Comparison of ENCODE assay signal across 10 mouse cellular contexts in the genomic region with DNA sequence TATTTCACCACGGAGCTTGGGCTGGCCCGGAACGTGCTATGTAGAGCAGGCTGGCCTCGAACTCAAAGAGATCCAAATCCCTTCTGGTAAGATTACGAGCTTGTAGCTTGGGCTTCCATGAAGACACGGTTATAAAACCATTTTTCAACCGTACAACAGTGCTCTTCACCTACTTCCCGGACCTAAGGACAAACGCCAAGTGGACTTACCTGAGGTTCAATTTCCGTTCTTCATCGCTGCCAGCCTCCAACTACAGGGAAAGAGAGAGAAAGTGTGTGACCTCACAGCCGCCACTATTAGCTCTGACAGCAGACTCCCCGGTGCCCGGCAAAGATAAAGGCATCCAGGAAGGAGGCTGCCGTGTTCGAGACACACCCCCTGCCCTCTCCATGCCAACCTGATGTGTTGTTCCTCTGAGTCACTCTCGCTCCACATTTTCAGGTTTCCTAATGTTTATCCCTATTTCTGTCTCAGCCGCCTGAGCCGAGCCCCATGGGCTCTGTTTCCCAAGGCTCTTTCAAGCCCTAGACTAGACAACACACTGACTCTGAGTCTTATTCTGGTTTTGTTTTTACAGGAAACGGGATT. TPM values are rescaled to one million over a fixed set of nuclear protein-coding genes. Genes with fewer than 3 reads are reported as not detected.
DNase-seq lines count a peak whose midpoint lies in the region; ATAC-seq lines count a peak whose summit lies in the region.
"Had no signal": no experiment of that assay in that cellular context is flagged by ENCODE, and none has a peak within 500 bp of the region (broad histone marks: within the 10 kb centered on the region; RNA-seq: fewer than 3 reads in every experiment).

No protein-coding gene starts in this region.

- H3K4me1 ChIP-seq in forebrain, embryonic 14.5 days (ENCODE audit: control insufficient read depth, insufficient read depth, low read length), result peaks cover 23% of the 10 kb centered on the region
- H3K4me1 ChIP-seq in forebrain, embryonic 11.5 days (replicated peaks; ENCODE audit: control insufficient read depth, insufficient read depth, low read length), result peaks cover 7% of the 10 kb centered on the region; the same call in 1 of the 2 replicates

- H3K4me2 ChIP-seq in forebrain, embryonic 14.5 days (ENCODE audit: low read length), result no peak overlapping the region
- H3K4me2 ChIP-seq in forebrain, embryonic 11.5 days (ENCODE audit: low read depth, low read length, severe bottlenecking), result no peak overlapping the region
- H3K4me2 ChIP-seq: lung, embryonic 14.5 days had no signal

- intact Hi-C loops in left cerebral cortex, postnatal 10 days (cut with DNase I), result loop anchor here (5.0 kb wide), 1 partner anchor 32 kb away; no protein-coding TSS in a partner anchor
- intact Hi-C loops in left cerebral cortex, postnatal 36 days (cut with DNase I), result no loop called here

- no peaks in the 10 kb centered on the region for H3K27me3 ChIP-seq in forebrain, embryonic 14.5 days (replicated peaks; ENCODE audit: control insufficient read depth, insufficient read depth, low read length)
- no peaks in the 10 kb centered on the region for H3K27me3 ChIP-seq in forebrain, embryonic 11.5 days (ENCODE audit: control insufficient read depth, insufficient read depth, low read length)

- H3K9ac ChIP-seq in forebrain, embryonic 14.5 days (ENCODE audit: low read length), result 0 out of 2 replicates have a peak overlapping the region, but pooled peaks have one; percentile 25
- no peak overlapping the region for H3K9ac ChIP-seq in forebrain, embryonic 11.5 days (ENCODE audit: low read length)
- H3K9ac ChIP-seq: lung, embryonic 14.5 days had no signal

- no peak for DNase-seq in forebrain, embryonic 14.5 days (ENCODE audit: low spot score)
- no peak for DNase-seq in forebrain, embryonic 11.5 days (ENCODE audit: low spot score)
- peak; percentile 36 for DNase-seq in MEL-GATA-1-ER (ENCODE audit: extremely low read depth, low read depth)
- no peak for DNase-seq in left cerebral cortex, postnatal 10 days (ENCODE audit: extremely low spot score in 1 of 2, low spot score in 2 of 2)
- no peak for DNase-seq in layer of hippocampus, adult 9-11 months
- DNase-seq in left cerebral cortex, postnatal 36 days (ENCODE audit: low spot score in 2 of 2), result no peak
- DNase-seq: lung, embryonic 14.5 days had no signal

- no peaks in the 10 kb centered on the region for H3K9me3 ChIP-seq in forebrain, embryonic 14.5 days (replicated peaks; ENCODE audit: control insufficient read depth, low read length)
- H3K9me3 ChIP-seq in forebrain, embryonic 11.5 days (ENCODE audit: control insufficient read depth, low read length), result no peaks in the 10 kb centered on the region

- H3K4me3 ChIP-seq in forebrain, embryonic 14.5 days (ENCODE audit: low read depth, low read length), result no peak overlapping the region
- H3K4me3 ChIP-seq in forebrain, embryonic 11.5 days (ENCODE audit: low read depth, low read length), result no peak overlapping the region

- 86% methylated on average over 20 of the region's 20 CpGs for WGBS in forebrain, embryonic 14.5 days
- WGBS in forebrain, embryonic 11.5 days, result 91% methylated on average over 20 of the region's 20 CpGs

- H3K36me3 ChIP-seq in forebrain, embryonic 14.5 days (ENCODE audit: control insufficient read depth, insufficient read depth, low read length), result peaks cover 17% of the 10 kb centered on the region; the same call in 1 of the 2 replicates
- H3K36me3 ChIP-seq in forebrain, embryonic 11.5 days (ENCODE audit: control insufficient read depth, insufficient read depth, low read length), result no peaks in the 10 kb centered on the region

- H3K27ac ChIP-seq in forebrain, embryonic 14.5 days (ENCODE audit: low read depth, low read length), result no peak overlapping the region
- H3K27ac ChIP-seq in forebrain, embryonic 11.5 days (ENCODE audit: low read depth, low read length), result no peak overlapping the region

- ATAC-seq in forebrain, embryonic 14.5 days, result no peak
- ATAC-seq in forebrain, embryonic 11.5 days (replicated peaks; ENCODE audit: low FRiP score), result no peak
- ATAC-seq in erythroid progenitor cell, adult 5-6 weeks (replicated peaks; ENCODE audit: low FRiP score, poor library complexity, severe bottlenecking), result peak; percentile 84
- peak; percentile 90 for ATAC-seq in megakaryocyte-erythroid progenitor cell, adult 5-6 weeks (replicated peaks; ENCODE audit: low FRiP score, low TSS enrichment, poor library complexity, severe bottlenecking)

RNA-seq across cellular contexts. Expression of a gene that starts 4.2 kb away (rescaled TPM):
- 16.0 and 16.6 TPM in 2 replicates for polyA plus RNA-seq in forebrain, embryonic 14.5 days (2014; fragmentation: Nextera tagmentation; extraction: Ambion mirVana)
- 25.7 and 28.7 TPM in 2 replicates for polyA plus RNA-seq in forebrain, embryonic 11.5 days (2014; fragmentation: Nextera tagmentation; extraction: Ambion mirVana)
- 21.3 and 31.9 TPM in 2 replicates for total RNA-seq in erythroid progenitor cell, adult 5-6 weeks (2015; ENCODE audit: low replicate concordance)
- 30.9 and 43.1 TPM in 2 replicates for total RNA-seq in erythroid progenitor cell, adult 5-6 weeks (2017; ENCODE audit: low replicate concordance)
- total RNA-seq in megakaryocyte-erythroid progenitor cell, adult 5-6 weeks (2014; fragmentation: Nextera tagmentation), result 12.5 and 20.6 TPM in 2 replicates
- 3.7 and 5.1 TPM in 2 replicates for total RNA-seq in megakaryocyte-erythroid progenitor cell, adult 5-6 weeks (2017)
- total RNA-seq in left cerebral cortex, postnatal 10 days (2021), result 10 to 100 TPM; 20.7 to 31.8 TPM
- 10 to 100 TPM; 21.0 to 29.1 TPM for total RNA-seq in left cerebral cortex, postnatal 36 days (2021)

RNA-seq across cellular contexts. Expression of a gene that starts 14.0 kb away (rescaled TPM):
- polyA plus RNA-seq in forebrain, embryonic 14.5 days (2014; fragmentation: Nextera tagmentation; extraction: Ambion mirVana), result not detected in 2 replicates
- not detected in 2 replicates for polyA plus RNA-seq in forebrain, embryonic 11.5 days (2014; fragmentation: Nextera tagmentation; extraction: Ambion mirVana)
- not detected in 2 replicates for total RNA-seq in erythroid progenitor cell, adult 5-6 weeks (2015; ENCODE audit: low replicate concordance)
- total RNA-seq in erythroid progenitor cell, adult 5-6 weeks (2017; ENCODE audit: low replicate concordance), result not detected in 2 replicates
- total RNA-seq in megakaryocyte-erythroid progenitor cell, adult 5-6 weeks (2014; fragmentation: Nextera tagmentation), result not detected in 2 replicates
- not detected in 2 replicates for total RNA-seq in megakaryocyte-erythroid progenitor cell, adult 5-6 weeks (2017)
- not detected for total RNA-seq in left cerebral cortex, postnatal 10 days (2021)
- total RNA-seq in left cerebral cortex, postnatal 36 days (2021), result not detected
- polyA plus RNA-seq: cortical plate, adult 2 months; lung, embryonic 14.5 days had no signal

Comparison
In these comparisons a context has a peak if more than half of its experiments do, and no peak if none do; other contexts are left out.
1. ATAC-seq: peak in erythroid progenitor cell, adult 5-6 weeks (single experiment) and megakaryocyte-erythroid progenitor cell, adult 5-6 weeks (single experiment); none in forebrain, embryonic 14.5 days (single experiment) and forebrain, embryonic 11.5 days (single experiment).